Mouse (Mus musculus) stomach, postnatal 0 days (tissue): ENCODE results near the gene Prl7b1. TPM values are rescaled to one million over a fixed set of nuclear protein-coding genes. Genes with fewer than 3 reads are reported as not detected.

ENCODE experiments used
- ATAC-seq: fragments of 200-750 bp; cut with Nextera tagmentation; 2 replicates; pipeline ENCODE4 v1.8.0; 2017; ENCODE audit not compliant: low FRiP score, low TSS enrichment
- DNase-seq: peaks from one replicate; pipeline ENCODE4 v3.0.0-alpha.2; 2016; ENCODE audit warnings: low spot score
- H3K27ac ChIP-seq: fragments of 300-500 bp; sonication (generic); replicated peaks from 2 replicates; pipeline ENCODE4 v1.5.1; 2014; ENCODE audit warnings: mild to moderate bottlenecking, control low read depth
- H3K27me3 ChIP-seq: fragments of 300-500 bp; sonication (generic); 2 replicates; pipeline ENCODE4 v1.6.1; 2014; ENCODE audit warnings: low read length; ENCODE audit not compliant: control insufficient read depth, insufficient read depth
- H3K36me3 ChIP-seq: fragments of 300-500 bp; sonication (generic); 2 replicates; pipeline ENCODE4 v1.6.1; 2014; ENCODE audit warnings: low read length, mixed read lengths; ENCODE audit not compliant: control insufficient read depth, insufficient read depth
- H3K4me1 ChIP-seq: fragments of 300-500 bp; sonication (generic); replicated peaks from 2 replicates; pipeline ENCODE4 v1.6.1; 2014; ENCODE audit warnings: antibody characterized with exemption; ENCODE audit not compliant: control insufficient read depth, insufficient read depth
- H3K4me2 ChIP-seq: fragments of 300-500 bp; sonication (generic); replicated peaks from 2 replicates; pipeline ENCODE4 v1.6.1; 2014; ENCODE audit warnings: low read depth, mild to moderate bottlenecking, control low read depth, moderate library complexity
- H3K4me3 ChIP-seq: fragments of 300-500 bp; sonication (generic); 2 replicates; pipeline ENCODE4 v1.5.1; 2014; ENCODE audit warnings: low read depth, low read length, control low read depth
- H3K9ac ChIP-seq: fragments of 300-500 bp; sonication (generic); 2 replicates; pipeline ENCODE4 v1.6.1; 2014; ENCODE audit warnings: mild to moderate bottlenecking, low read length, control low read depth, mixed read lengths
- H3K9me3 ChIP-seq: fragments of 300-500 bp; sonication (generic); 2 replicates; pipeline ENCODE4 v1.6.1; 2016; ENCODE audit warnings: low read length; ENCODE audit not compliant: control insufficient read depth
- CTCF ChIP-seq: IDR thresholded peaks from 2 replicates; pipeline ENCODE4 v1.5.1; 2016; ENCODE audit warnings: antibody characterized with exemption, low read depth, mild to moderate bottlenecking, moderate library complexity
- EP300 ChIP-seq: optimal IDR thresholded peaks from 2 replicates; pipeline ENCODE3; 2016; ENCODE audit warnings: antibody characterized with exemption
- WGBS: fragments of 180-500 bp; shearing (Covaris S2); extraction: QIAGEN DNeasy Blood & Tissue Kit; methylation state at CpG from one replicate; pipeline ENCODE4 v1.1.7; 2014; 5-methylcytosine and 5-hydroxymethylcytosine counted together
- polyA plus RNA-seq: library from polyadenylated mRNA; unstranded; fragments of >200 nt; fragmentation: Nextera tagmentation; extraction: Ambion mirVana; gene quantifications from 2 replicates; pipeline ENCODE4 v1.2.1, GENCODE M21; 2015

Gene Prl7b1
- polyA plus RNA-seq: not detected in 2 replicates

DNA sequence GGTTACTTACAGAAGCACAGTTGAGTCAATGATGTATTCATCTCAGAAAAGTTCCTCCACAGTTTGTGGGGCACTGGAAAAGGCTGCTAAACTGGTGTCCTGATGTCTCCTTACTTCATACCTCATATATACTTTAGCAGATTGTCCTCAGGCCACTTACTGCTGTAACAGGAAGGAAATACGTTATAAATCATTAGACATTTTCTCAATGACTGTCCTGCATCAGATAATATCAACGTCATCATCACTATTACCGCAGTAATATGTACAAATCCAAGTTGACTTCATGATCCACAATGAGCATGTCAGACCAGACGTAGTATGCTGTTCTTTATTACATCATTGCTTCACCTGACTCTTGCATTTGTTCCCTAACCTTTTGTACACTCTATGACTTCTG lies at the start of gene Prl7b1:
Gene Prl7b1 (minus strand): TSS at position 101 of the 400 bp plus-strand sequence.
- Histone ChIP-seq H3K27me3 (no peaks in the 10 kb centered on the region), H3K36me3 (no peaks in the 10 kb centered on the region), H3K9ac (no peak within 1 kb of the TSS), H3K9me3 (no peaks in the 10 kb centered on the region), H3K4me2 (no peak within 1 kb of the TSS), H3K4me3 (no peak within 1 kb of the TSS), H3K27ac (no peak within 1 kb of the TSS), H3K4me1 (no peaks in the 10 kb centered on the region)
- WGBS: 71% methylated on average over 4 of the region's 4 CpGs
- DNase-seq: no peak
- TF ChIP-seq EP300: no peak
- TF ChIP-seq CTCF: no peak
- ATAC-seq: no peak

DNA sequence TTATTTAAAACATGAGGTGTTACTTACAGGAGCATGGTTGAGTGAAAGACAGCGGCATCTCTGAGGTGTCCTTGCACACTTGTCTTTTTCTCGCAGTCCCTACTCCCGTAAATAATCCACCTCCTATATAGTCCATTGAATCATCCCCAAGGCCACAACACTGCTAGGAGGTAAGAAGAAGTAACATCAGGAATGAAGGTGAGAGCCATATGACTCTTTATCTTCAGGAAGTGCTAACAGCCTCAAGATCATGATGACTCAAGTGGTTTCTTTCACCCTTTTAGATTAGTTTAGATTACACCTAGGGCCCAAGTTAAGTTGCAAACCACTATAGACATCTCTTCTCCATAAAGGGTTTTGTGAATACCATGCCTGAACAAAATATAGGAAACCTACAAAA lies 32.0 kb upstream of the Prl7b1 start, which contains the start of gene Prl7a1:
Gene Prl7a1 (minus strand): TSS at position 101 of the 400 bp plus-strand sequence.
- 96% methylated on average over 3 of the region's 3 CpGs for WGBS

DNA sequence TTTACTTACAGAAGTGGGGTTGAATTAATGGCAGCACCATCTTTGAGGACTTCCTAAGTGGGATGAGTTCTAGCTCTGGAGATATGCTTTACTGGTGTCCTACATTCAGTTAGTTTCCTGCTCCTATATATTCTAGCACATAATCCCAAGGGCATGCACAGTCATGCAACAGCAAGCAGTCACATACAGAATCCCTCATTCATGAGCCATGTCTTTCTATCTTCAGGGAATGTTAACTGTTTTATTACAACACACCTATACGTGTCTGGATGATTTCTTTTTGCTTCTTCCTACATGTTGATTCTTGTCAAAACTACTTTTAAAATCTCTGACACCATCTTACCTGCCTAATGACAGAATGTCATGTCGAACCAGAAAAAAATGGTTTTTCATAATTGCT lies 28.3 kb downstream of the Prl7b1 start, which contains the start of gene Prl8a1:
Gene Prl8a1 (minus strand): TSS at position 101 of the 400 bp plus-strand sequence.
- Histone ChIP-seq H3K9ac (no peak within 1 kb of the TSS), H3K27ac (no peak within 1 kb of the TSS), H3K4me3 (no peak within 1 kb of the TSS), H3K27me3 (no peaks in the 10 kb centered on the region), H3K4me2 (no peak within 1 kb of the TSS), H3K36me3 (no peaks in the 10 kb centered on the region), H3K4me1 (no peaks in the 10 kb centered on the region), H3K9me3 (no peaks in the 10 kb centered on the region)
- no peak for ATAC-seq
- no peak for TF ChIP-seq CTCF
- TF ChIP-seq EP300: no peak
- no peak for DNase-seq
- 64% methylated on average over 2 of the region's 2 CpGs for WGBS

More for the DNA sequence above, 32.0 kb upstream of the Prl7b1 start, which contains the start of gene Prl7a1:
- Histone ChIP-seq H3K4me2 (no peak within 1 kb of the TSS), H3K4me1 (no peaks in the 10 kb centered on the region), H3K4me3 (no peak within 1 kb of the TSS), H3K27me3 (no peaks in the 10 kb centered on the region), H3K9ac (no peak within 1 kb of the TSS), H3K9me3 (no peaks in the 10 kb centered on the region), H3K27ac (no peak within 1 kb of the TSS), H3K36me3 (no peaks in the 10 kb centered on the region)
- DNase-seq: no peak
- no peak for TF ChIP-seq CTCF
- TF ChIP-seq EP300: no peak
- ATAC-seq: no peak

DNA sequence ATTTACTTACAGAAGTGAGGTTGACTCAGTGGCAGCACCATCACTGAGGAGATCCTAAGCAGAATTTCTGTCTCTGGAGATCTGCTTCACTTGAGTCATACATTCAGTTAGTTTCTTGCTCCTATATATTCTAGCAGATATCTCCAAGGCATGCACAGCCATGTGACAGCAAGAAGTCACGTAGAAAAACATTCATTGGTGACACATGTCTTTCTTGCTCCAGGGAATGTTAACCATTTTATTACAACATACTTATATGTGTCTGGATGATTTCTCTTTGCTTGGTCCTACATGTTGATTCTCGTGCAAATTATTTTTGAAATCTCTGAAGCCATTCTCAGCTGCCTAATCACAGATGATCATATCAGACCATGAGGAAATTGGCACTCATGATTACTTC lies 45.9 kb downstream of the Prl7b1 start, which contains the start of gene Prl8a9:
Gene Prl8a9 (minus strand): TSS at position 101 of the 400 bp plus-strand sequence.
- Histone ChIP-seq H3K36me3 (no peaks in the 10 kb centered on the region), H3K9ac (no peak within 1 kb of the TSS), H3K4me2 (no peak within 1 kb of the TSS), H3K4me3 (no peak within 1 kb of the TSS), H3K27me3 (no peaks in the 10 kb centered on the region), H3K4me1 (no peaks in the 10 kb centered on the region), H3K27ac (no peak within 1 kb of the TSS), H3K9me3 (no peaks in the 10 kb centered on the region)
- DNase-seq (no peak), ATAC-seq (no peak)
- no peak for TF ChIP-seq EP300
- TF ChIP-seq CTCF: no peak
- 74% methylated on average over 2 of the region's 2 CpGs for WGBS

DNA sequence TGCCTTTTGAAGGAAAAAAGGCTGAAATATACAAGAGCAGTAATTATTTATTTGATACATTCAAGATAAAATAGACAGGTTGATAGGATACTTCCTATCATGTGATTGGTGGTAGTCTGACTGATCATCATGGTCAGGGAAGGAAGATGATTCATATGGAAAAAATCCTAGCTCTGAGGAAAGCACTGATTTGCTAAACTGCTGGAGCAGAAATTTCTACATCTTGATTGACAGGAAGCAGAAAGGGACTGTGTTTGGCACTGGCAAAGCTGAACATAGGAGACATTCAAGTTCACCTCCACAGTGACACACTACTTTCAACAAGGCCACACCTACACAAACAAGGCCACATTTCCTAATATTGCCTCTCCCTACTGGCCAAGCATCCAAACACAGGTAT lies 57.0 kb downstream of the Prl7b1 start:
- no peaks in the 10 kb centered on the region for H3K9me3 ChIP-seq
- TF ChIP-seq CTCF (no peak), EP300 (no peak)
- no peak overlapping the region for H3K27ac ChIP-seq
- no peak overlapping the region for H3K4me2 ChIP-seq
- H3K4me3 ChIP-seq: no peak overlapping the region
- no peak overlapping the region for H3K9ac ChIP-seq
- ATAC-seq (no peak), DNase-seq (no peak)
- H3K4me1 ChIP-seq: no peaks in the 10 kb centered on the region
- H3K27me3 ChIP-seq: no peaks in the 10 kb centered on the region
- no peaks in the 10 kb centered on the region for H3K36me3 ChIP-seq

Other genes starting within 250 kb of the Prl7b1 start
- gene Prl2b1, start 219.7 kb downstream of the Prl7b1 start, polyA plus RNA-seq: not detected in 2 replicates
- gene Prl8a6, start 171.9 kb downstream of the Prl7b1 start, polyA plus RNA-seq: not detected in 2 replicates
- not detected in 2 replicates for gene Prl8a8, start 97.4 kb downstream of the Prl7b1 start, polyA plus RNA-seq
- not detected in 2 replicates for gene Prl8a9, start 46.0 kb downstream of the Prl7b1 start, polyA plus RNA-seq
- not detected in 2 replicates for gene Prl8a1, start 28.4 kb downstream of the Prl7b1 start, polyA plus RNA-seq
- not detected in 2 replicates for gene Prl7a1, start 31.9 kb upstream of the Prl7b1 start, polyA plus RNA-seq
- not detected in 2 replicates for gene Prl7a2, start 57.5 kb upstream of the Prl7b1 start, polyA plus RNA-seq
- not detected in 2 replicates for gene Prl7d1, start 106.2 kb upstream of the Prl7b1 start, polyA plus RNA-seq
- gene Prl7c1, start 170.2 kb upstream of the Prl7b1 start, polyA plus RNA-seq: not detected in 2 replicates
- gene Prl2a1, start 191.1 kb upstream of the Prl7b1 start, polyA plus RNA-seq: not detected in 2 replicates
- not detected in 2 replicates for gene Prl2c1, start 238.8 kb upstream of the Prl7b1 start, polyA plus RNA-seq